Mouse (Mus musculus): ENCODE results near the gene Por.

GRCm38 (mm10) chr5:135628916-135629315 lies 40.9 kb upstream of the Por start:
- TF ChIP-seq CTCF (conservative IDR thresholded peaks at IDR 0.05; ENCODE audit: insufficient read depth, insufficient read length, low read depth, low read length) (no peak), POLR2A (IDR thresholded peaks at IDR 0.05; ENCODE audit: low read depth, low read length) (no peak)

Measured in kidney, adult 2 months (tissue).